Mouse (Mus musculus) left cerebral cortex, adult 6 months (tissue): Measurements from ENCODE around the gene Rrp9. TPM values are rescaled to one million over a fixed set of nuclear protein-coding genes. Genes with fewer than 3 reads are reported as not detected.

Experiments
- long read RNA-seq, 2 experiments: library from polyadenylated mRNA; unstranded; transcript quantifications; one replicate each; pipeline ENCODE4 v2.0.0; 2019 to 2020
- polyA plus RNA-seq: library from polyadenylated mRNA; unstranded; fragments of <200 nt; fragmentation: Nextera tagmentation; gene quantifications from 2 replicates; pipeline ENCODE4 v1.2.3, GENCODE M21; 2021

The Rrp9 gene
- polyA plus RNA-seq, result 24.7 and 25.8 TPM in 2 replicates
- long read RNA-seq, experiment 1, transcript Rrp9-201 (15 exons, 1,586 nt), result major isoform, 122 of 154 reads
- long read RNA-seq, experiment 1, partial matches to known transcripts, result 4 of 154 reads
- long read RNA-seq, experiment 1, other reads (novel, unspliced or antisense), result 27 of 154 reads
- long read RNA-seq, experiment 2, transcript Rrp9-201 (15 exons, 1,586 nt), result major isoform, 24 of 32 reads
- long read RNA-seq, experiment 2, partial matches to known transcripts, result 2 of 32 reads
- long read RNA-seq, experiment 2, other reads (novel, unspliced or antisense), result 6 of 32 reads

GRCm38 (mm10) chr9:106475663-106476001 lies at the start of gene Rrp9:
TSS of gene Rrp9 (plus strand) at chr9:106475963.

GRCm38 (mm10) chr9:106429221-106430014 lies 46.3 kb upstream of the Rrp9 start, which contains the start of gene Rpl29:
TSS of gene Rpl29 (plus strand) at chr9:106429454.

GRCm38 (mm10) chr9:106447348-106447747 lies 28.4 kb upstream of the Rrp9 start, which contains the start of the genes Abhd14b and Abhd14a:
TSS of gene Abhd14b (plus strand) at chr9:106447459.
TSS of gene Abhd14a (minus strand) at chr9:106447678.

GRCm38 (mm10) chr9:106453271-106454070 lies 22.3 kb upstream of the Rrp9 start, which contains the start of gene Pcbp4:
TSS of gene Pcbp4 (plus strand) at chr9:106453291.

GRCm38 (mm10) chr9:106465571-106466200 lies 10.1 kb upstream of the Rrp9 start, which contains the start of gene Gpr62:
TSS of gene Gpr62 (minus strand) at chr9:106465938.

GRCm38 (mm10) chr9:106476924-106477484 lies 1.2 kb downstream of the Rrp9 start, which contains the start of gene Parp3:
TSS of gene Parp3 (minus strand) at chr9:106476949.

GRCm38 (mm10) chr9:106499667-106500066 lies 23.9 kb downstream of the Rrp9 start, which contains the start of gene Iqcf1:
TSS of gene Iqcf1 (plus strand) at chr9:106499967.

GRCm38 (mm10) chr9:106514273-106514672 lies 38.5 kb downstream of the Rrp9 start, which contains the start of gene Iqcf5:
TSS of gene Iqcf5 (plus strand) at chr9:106514573.

Other genes with a start within 250 kb of the Rrp9 start
- 56.7 and 78.9 TPM in 2 replicates for gene Alas1, start 227.3 kb upstream of the Rrp9 start, polyA plus RNA-seq
- gene Poc1a, start 194.9 kb upstream of the Rrp9 start, polyA plus RNA-seq, result 24.8 and 33.9 TPM in 2 replicates
- 17.7 and 21.8 TPM in 2 replicates for gene Dusp7, start 107.3 kb upstream of the Rrp9 start, polyA plus RNA-seq
- gene Rpl29, start 46.5 kb upstream of the Rrp9 start, polyA plus RNA-seq, result 667 and 915 TPM in 2 replicates
- 11.2 and 11.3 TPM in 2 replicates for gene Acy1, start 37.6 kb upstream of the Rrp9 start, polyA plus RNA-seq
- 10.4 and 12.8 TPM in 2 replicates for gene Abhd14b, start 28.5 kb upstream of the Rrp9 start, polyA plus RNA-seq
- gene Abhd14a, start 28.3 kb upstream of the Rrp9 start, polyA plus RNA-seq, result 61.7 and 68.7 TPM in 2 replicates
- 63.4 and 112 TPM in 2 replicates for gene Pcbp4, start 22.7 kb upstream of the Rrp9 start, polyA plus RNA-seq
- 6.8 and 13.9 TPM in 2 replicates for gene Gpr62, start 10.0 kb upstream of the Rrp9 start, polyA plus RNA-seq
- 5.1 and 5.3 TPM in 2 replicates for gene Parp3, start 986 bp downstream of the Rrp9 start, polyA plus RNA-seq
- not detected in 2 replicates for gene Iqcf1, start 24.0 kb downstream of the Rrp9 start, polyA plus RNA-seq
- gene Iqcf5, start 38.6 kb downstream of the Rrp9 start, polyA plus RNA-seq, result not detected in 2 replicates
- gene Iqcf3, start 85.7 kb downstream of the Rrp9 start, polyA plus RNA-seq, result not detected in 2 replicates
- gene Iqcf4, start 95.0 kb downstream of the Rrp9 start, polyA plus RNA-seq, result not detected in 2 replicates
- not detected in 2 replicates for gene Iqcf6, start 150.6 kb downstream of the Rrp9 start, polyA plus RNA-seq
- 24.4 and 25.1 TPM in 2 replicates for gene Grm2, start 180.1 kb downstream of the Rrp9 start, polyA plus RNA-seq
- 115 and 122 TPM in 2 replicates for gene Tex264, start 210.0 kb downstream of the Rrp9 start, polyA plus RNA-seq